Mouse (Mus musculus) bone marrow macrophage, adult 2 months (primary cell): Measurements from ENCODE around the gene Defa20. TPM values are rescaled to one million over a fixed set of nuclear protein-coding genes. Genes with fewer than 3 reads are reported as not detected.
"Not testable (repeated sequence)": the region's sequence is repeated elsewhere in the genome, so short reads cannot be mapped to it uniquely, and the experiment has no call there.

ENCODE experiments used
- H3K27ac ChIP-seq: 2 replicates; pipeline ENCODE4 v1.5.1; 2012; ENCODE audit warnings: low read depth, low read length; ENCODE audit not compliant: insufficient read depth
- H3K4me1 ChIP-seq: 2 replicates; pipeline ENCODE4 v1.6.1; 2012; ENCODE audit warnings: low read length; ENCODE audit not compliant: control insufficient read depth, insufficient read depth
- H3K4me3 ChIP-seq: 2 replicates; pipeline ENCODE4 v1.5.1; 2012; ENCODE audit warnings: mild to moderate bottlenecking, low read length, moderate library complexity; ENCODE audit not compliant: insufficient read depth
- polyA plus RNA-seq: library from polyadenylated mRNA; stranded (reverse); fragments of >200 nt; gene quantifications from 2 replicates; pipeline ENCODE4 v1.2.4, GENCODE M21; 2012; ENCODE audit not compliant: missing spikeins, insufficient read depth, insufficient read length

Defa20 gene
- polyA plus RNA-seq, result not detected in 2 replicates

DNA sequence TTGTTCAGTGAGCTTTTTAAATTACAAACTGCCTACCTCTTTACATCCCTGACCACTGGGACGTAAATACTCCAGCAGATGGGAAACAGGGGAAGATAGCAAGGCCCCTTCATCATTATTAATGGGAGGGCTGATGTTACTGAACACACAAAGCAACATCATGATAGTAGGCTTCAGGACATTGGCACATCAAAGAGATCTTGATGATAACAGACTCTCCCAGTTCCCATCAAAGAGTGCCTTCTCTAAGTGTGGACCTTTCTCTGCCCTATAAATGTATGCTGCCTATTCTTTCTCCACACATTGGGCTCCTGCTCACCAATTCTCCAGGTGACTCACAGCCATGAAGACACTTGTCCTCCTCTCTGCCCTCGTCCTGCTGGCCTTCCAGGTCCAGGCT is at the start of gene Defa20:
Defa20 (plus strand) TSS at position 301 of the 400 bp plus-strand sequence.
- not testable (repeated sequence) for H3K4me1 ChIP-seq, H3K27ac ChIP-seq, H3K4me3 ChIP-seq

DNA sequence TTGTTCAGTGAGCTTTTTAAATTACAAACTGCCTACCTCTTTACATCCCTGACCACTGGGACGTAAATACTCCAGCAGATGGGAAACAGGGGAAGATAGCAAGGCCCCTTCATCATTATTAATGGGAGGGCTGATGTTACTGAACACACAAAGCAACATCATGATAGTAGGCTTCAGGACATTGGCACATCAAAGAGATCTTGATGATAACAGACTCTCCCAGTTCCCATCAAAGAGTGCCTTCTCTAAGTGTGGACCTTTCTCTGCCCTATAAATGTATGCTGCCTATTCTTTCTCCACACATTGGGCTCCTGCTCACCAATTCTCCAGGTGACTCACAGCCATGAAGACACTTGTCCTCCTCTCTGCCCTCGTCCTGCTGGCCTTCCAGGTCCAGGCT is 19.7 kb downstream of the Defa20 start, which contains the start of gene Defa32:
Defa32 (plus strand) TSS at position 301 of the 400 bp plus-strand sequence.
- H3K4me1 ChIP-seq, H3K4me3 ChIP-seq, H3K27ac ChIP-seq: not testable (repeated sequence)

Other genes with a start within 250 kb of the Defa20 start
- gene Defa27, start 193.7 kb upstream of the Defa20 start, polyA plus RNA-seq, result not detected in 2 replicates
- gene Defa29, start 182.2 kb upstream of the Defa20 start, polyA plus RNA-seq, result not detected in 2 replicates
- gene Defa2, start 130.7 kb upstream of the Defa20 start, polyA plus RNA-seq, result not detected in 2 replicates
- not detected in 2 replicates for gene Defa33, start 117.4 kb upstream of the Defa20 start, polyA plus RNA-seq
- not detected in 2 replicates for gene Defa36, start 81.8 kb upstream of the Defa20 start, polyA plus RNA-seq
- not detected in 2 replicates for gene Gm7849, start 52.7 kb upstream of the Defa20 start, polyA plus RNA-seq
- gene Defa32, start 19.8 kb downstream of the Defa20 start, polyA plus RNA-seq, result not detected in 2 replicates
- not detected in 2 replicates for gene Defa37, start 56.1 kb downstream of the Defa20 start, polyA plus RNA-seq
- gene Defa28, start 73.7 kb downstream of the Defa20 start, polyA plus RNA-seq, result not detected in 2 replicates
- gene Gm7861, start 85.2 kb downstream of the Defa20 start, polyA plus RNA-seq, result not detected in 2 replicates
- gene Defa26, start 108.9 kb downstream of the Defa20 start, polyA plus RNA-seq, result not detected in 2 replicates
- not detected in 2 replicates for gene Defa17, start 146.5 kb downstream of the Defa20 start, polyA plus RNA-seq
- gene Defa34, start 156.5 kb downstream of the Defa20 start, polyA plus RNA-seq, result not detected in 2 replicates
- gene AY761184, start 194.4 kb downstream of the Defa20 start, polyA plus RNA-seq, result not detected in 2 replicates
- gene Defa24, start 225.2 kb downstream of the Defa20 start, polyA plus RNA-seq, result not detected in 2 replicates